Mouse (Mus musculus) ES-E14 (cell line): ENCODE data around the gene Krt8. TPM values are rescaled to one million over a fixed set of nuclear protein-coding genes. Genes with fewer than 3 reads are reported as not detected.

Experiments
- DNase-seq: peaks from one replicate; pipeline ENCODE4 v3.0.0-alpha.2; 2013; ENCODE audit warnings: low read depth, low spot score
- H3K27ac ChIP-seq: 2 replicates; pipeline ENCODE4 v1.5.1; 2012; ENCODE audit warnings: low read depth, mild to moderate bottlenecking, low read length, moderate library complexity, mixed read lengths; ENCODE audit not compliant: poor library complexity, insufficient read depth, severe bottlenecking
- H3K36me3 ChIP-seq: 2 replicates; pipeline ENCODE4 v1.6.1; 2012; ENCODE audit warnings: mild to moderate bottlenecking, low read length, moderate library complexity, mixed read lengths; ENCODE audit not compliant: control insufficient read depth, poor library complexity, insufficient read depth, severe bottlenecking
- H3K4me1 ChIP-seq, 2 experiments: fragments of 150-350 bp in 1 of 2; sonication (generic) in 1 of 2; 2 replicates each; pipeline ENCODE4 v1.6.1; 2012; ENCODE audit warnings: low read length in 2 of 2, mild to moderate bottlenecking in 1 of 2, mixed read lengths in 1 of 2; ENCODE audit not compliant: control insufficient read depth in 2 of 2, insufficient read depth in 2 of 2, poor library complexity in 1 of 2
- H3K4me3 ChIP-seq, 2 experiments: fragments of 150-350 bp in 1 of 2; sonication (generic) in 1 of 2; 2 replicates each; pipeline ENCODE4 v1.5.1; 2012; ENCODE audit warnings: low read length in 2 of 2, low read depth in 1 of 2, mild to moderate bottlenecking in 1 of 2, mixed read lengths in 1 of 2; ENCODE audit not compliant: insufficient read depth in 1 of 2, poor library complexity in 1 of 2, severe bottlenecking in 1 of 2
- H3K9ac ChIP-seq: 2 replicates; pipeline ENCODE4 v1.6.1; 2012; ENCODE audit warnings: low read depth, mild to moderate bottlenecking, low read length, mixed read lengths; ENCODE audit not compliant: poor library complexity, insufficient read depth, severe bottlenecking
- H3K9me3 ChIP-seq: fragments of 150-350 bp; sonication (generic); 2 replicates; pipeline ENCODE4 v1.6.1; 2012; ENCODE audit warnings: low read depth, mild to moderate bottlenecking, low read length; ENCODE audit not compliant: control insufficient read depth, insufficient read depth
- CHD2 ChIP-seq: IDR thresholded peaks from 2 replicates; pipeline ENCODE4 v1.6.1; 2014; ENCODE audit warnings: mild to moderate bottlenecking, low read depth, low read length, inconsistent platforms
- HCFC1 ChIP-seq: IDR thresholded peaks from 2 replicates; pipeline ENCODE4 v1.6.1; 2012; ENCODE audit warnings: low read length, inconsistent platforms, borderline replicate concordance; ENCODE audit not compliant: insufficient read depth
- MAFK ChIP-seq: IDR thresholded peaks from 2 replicates; pipeline ENCODE4 v1.6.1; 2014; ENCODE audit warnings: mild to moderate bottlenecking, low read depth, low read length, inconsistent platforms; ENCODE audit not compliant: insufficient read depth
- ZC3H11A ChIP-seq: IDR thresholded peaks from 2 replicates; pipeline ENCODE4 v1.6.1; 2012; ENCODE audit warnings: low read depth, mild to moderate bottlenecking, inconsistent platforms, low read length, borderline replicate concordance
- ZNF384 ChIP-seq: IDR thresholded peaks from 2 replicates; pipeline ENCODE4 v1.6.1; 2012; ENCODE audit warnings: low read depth, low read length, inconsistent platforms
- in situ Hi-C, 2 experiments: fragments of 600-800 bp; cut with MboI; formaldehyde crosslinking; loops; one replicate each; pipeline ENCODE4 v1.15.1; 2025; ENCODE audit warnings: low sequenced_read_pairs in 2 of 2, inconsistent platforms in 1 of 2; ENCODE audit not compliant: unreplicated experiment in 2 of 2
- total RNA-seq: library from RNA; depleted of rRNA; stranded (reverse); fragments of 300-350 nt; gene quantifications from 2 replicates; pipeline ENCODE4 v1.2.3, GENCODE M21; 2012

The Krt8 gene
- total RNA-seq, 1 experiment, result 451 TPM

DNA sequence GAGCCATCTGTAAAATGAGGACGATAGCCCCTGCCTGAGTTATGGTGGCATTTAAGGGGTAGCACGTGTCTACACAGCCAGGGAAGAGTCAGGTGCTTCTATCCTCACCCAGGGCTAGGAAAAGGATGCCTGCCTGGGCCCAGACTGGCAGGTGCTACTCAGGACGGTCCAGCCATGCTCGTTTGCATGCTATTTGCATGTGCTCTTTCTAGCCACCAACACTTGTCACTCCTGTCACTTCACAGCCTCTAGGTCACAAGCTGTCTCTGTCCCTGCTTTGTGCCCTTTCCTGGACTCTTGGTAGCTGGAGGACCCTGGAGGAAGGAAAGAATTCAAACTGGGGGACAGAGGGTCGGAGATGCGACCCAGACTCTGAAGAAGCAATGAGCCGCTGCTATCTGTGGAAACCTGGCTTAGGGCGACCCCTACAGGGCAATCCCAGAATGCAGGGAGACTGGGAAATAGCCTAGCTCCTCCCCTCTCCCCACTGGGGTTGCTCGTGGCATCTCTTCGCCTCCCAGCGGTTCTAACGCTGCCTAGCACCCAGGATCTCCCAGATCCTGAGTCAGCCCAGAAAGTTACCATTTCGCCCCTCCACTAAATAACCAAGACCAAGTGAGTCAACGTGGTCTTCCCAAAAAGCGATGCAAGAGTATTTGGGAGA is 30.7 kb downstream of the Krt8 start:
- Histone ChIP-seq H3K4me3 (0 out of 4 replicates have a peak overlapping the region, but pooled peaks of 1 of the 2 experiments have one; percentile 26), H3K9me3 (no peaks in the 10 kb centered on the region), H3K4me1 (peaks cover 2 to 16% of the 10 kb centered on the region in 2 experiments; a peak in 2 of 4 replicates), H3K36me3 (no peaks in the 10 kb centered on the region), H3K9ac (0 out of 2 replicates have a peak overlapping the region, but pooled peaks have one; percentile 9), H3K27ac (no peak overlapping the region)
- in situ Hi-C loops, result loop anchor here (5.0 to 10.0 kb wide), 3 partner anchors 199 to 449 kb away; no protein-coding TSS in a partner anchor
- no peak for TF ChIP-seq ZNF384
- TF ChIP-seq ZC3H11A, result peak; percentile 99
- peak; percentile 57; the same call in 1 of the 2 replicates for TF ChIP-seq HCFC1
- TF ChIP-seq MAFK, result 0 out of 2 replicates have a peak, but pooled peaks have one; percentile 30
- peak; percentile 97 for DNase-seq

DNA sequence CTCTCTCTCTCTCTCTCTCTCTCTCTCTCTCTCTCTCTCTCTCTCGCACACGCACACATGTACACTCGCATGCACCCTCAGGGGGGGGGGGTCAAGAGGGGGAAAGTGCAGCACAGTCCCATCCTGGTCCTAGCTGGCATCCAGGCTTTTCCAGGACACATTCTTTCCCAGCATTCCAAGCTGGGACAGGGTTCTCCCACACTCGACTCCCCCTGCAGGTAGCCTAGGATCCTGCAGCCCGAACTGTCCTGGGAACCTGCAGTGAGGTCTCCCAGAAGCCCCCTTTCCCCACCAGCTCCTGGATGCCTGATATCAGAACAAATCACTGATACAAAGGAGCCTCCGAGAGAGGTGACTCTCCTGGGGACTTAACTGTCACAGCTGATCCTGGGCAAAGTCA is 33.7 kb downstream of the Krt8 start:
- Histone ChIP-seq H3K4me3 (no peak overlapping the region), H3K9me3 (no peaks in the 10 kb centered on the region), H3K9ac (no peak overlapping the region), H3K36me3 (no peaks in the 10 kb centered on the region), H3K27ac (no peak overlapping the region), H3K4me1 (peaks cover 0 to 8% of the 10 kb centered on the region in 2 experiments; a peak in 2 of 4 replicates)
- DNase-seq, result no peak
- TF ChIP-seq ZC3H11A, result peak; percentile 25; the same call in 1 of the 2 replicates
- TF ChIP-seq CHD2, result no peak
- in situ Hi-C loops, result loop anchor here (5.0 to 10.0 kb wide), 3 partner anchors 196 to 446 kb away; no protein-coding TSS in a partner anchor

DNA sequence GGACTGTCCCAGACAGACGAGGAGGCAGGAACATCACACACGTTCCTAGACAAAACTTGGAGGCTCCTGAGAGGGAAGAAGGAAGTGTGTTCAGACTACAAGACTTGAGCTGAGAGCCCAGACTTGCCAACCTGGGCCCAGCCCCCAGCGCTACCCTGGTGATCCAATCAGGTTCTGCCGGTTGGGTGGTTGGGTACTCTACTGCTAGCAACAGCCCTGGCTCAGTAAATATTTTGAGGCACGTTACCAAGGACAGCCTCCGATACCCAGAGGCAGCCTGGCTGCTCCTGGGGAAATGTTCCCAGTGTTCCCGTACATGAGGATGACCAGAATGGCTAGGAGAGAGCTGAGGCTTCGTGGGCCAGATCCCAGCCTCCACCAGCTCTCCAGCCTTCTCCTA is 37.5 kb downstream of the Krt8 start:
- in situ Hi-C loops, result no loop called here
- H3K4me1 ChIP-seq, result no peaks in the 10 kb centered on the region
- H3K9ac ChIP-seq, result no peak overlapping the region
- TF ChIP-seq CHD2 (no peak), MAFK (no peak), HCFC1 (no peak), ZNF384 (no peak), ZC3H11A (no peak)
- no peak overlapping the region for H3K4me3 ChIP-seq
- no peak for DNase-seq
- no peaks in the 10 kb centered on the region for H3K9me3 ChIP-seq
- H3K27ac ChIP-seq, result no peak overlapping the region
- H3K36me3 ChIP-seq, result no peaks in the 10 kb centered on the region

DNA sequence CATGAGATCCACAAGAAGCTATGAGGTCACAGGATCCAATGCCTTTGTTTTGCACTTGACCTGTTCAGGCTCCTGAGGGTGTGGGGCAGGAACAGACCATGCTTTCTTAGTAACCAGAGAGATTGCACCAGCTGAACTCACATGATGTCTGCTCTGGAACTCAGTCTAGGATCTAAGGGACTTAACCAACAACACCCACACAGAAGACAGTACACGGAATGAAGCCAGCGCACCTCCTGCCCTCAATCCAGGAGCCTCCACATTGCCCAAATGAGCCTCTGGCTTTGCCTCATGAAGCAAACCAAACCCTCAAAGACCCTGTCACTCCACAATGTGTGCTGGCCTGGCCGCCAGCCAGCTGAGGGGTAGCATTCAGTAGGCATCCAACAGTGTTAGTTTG is 45.4 kb downstream of the Krt8 start:
- Histone ChIP-seq H3K4me3 (no peak overlapping the region), H3K4me1 (no peaks in the 10 kb centered on the region), H3K9ac (no peak overlapping the region), H3K9me3 (no peaks in the 10 kb centered on the region), H3K36me3 (no peaks in the 10 kb centered on the region), H3K27ac (no peak overlapping the region)
- TF ChIP-seq HCFC1 (no peak), MAFK (no peak), ZNF384 (no peak), CHD2 (no peak), ZC3H11A (no peak)
- DNase-seq, result no peak
- in situ Hi-C loops, result no loop called here
